Mouse (Mus musculus) cerebellum, adult 18-20 months (tissue): ENCODE results near the gene Rngtt.
"Not testable (repeated sequence)": the region's sequence is repeated elsewhere in the genome, so short reads cannot be mapped to it uniquely, and the experiment has no call there.

Experiments used
- DNase-seq, 2 experiments: peaks; one replicate each; pipeline ENCODE4 v3.0.0; 2021

The Rngtt gene

DNA sequence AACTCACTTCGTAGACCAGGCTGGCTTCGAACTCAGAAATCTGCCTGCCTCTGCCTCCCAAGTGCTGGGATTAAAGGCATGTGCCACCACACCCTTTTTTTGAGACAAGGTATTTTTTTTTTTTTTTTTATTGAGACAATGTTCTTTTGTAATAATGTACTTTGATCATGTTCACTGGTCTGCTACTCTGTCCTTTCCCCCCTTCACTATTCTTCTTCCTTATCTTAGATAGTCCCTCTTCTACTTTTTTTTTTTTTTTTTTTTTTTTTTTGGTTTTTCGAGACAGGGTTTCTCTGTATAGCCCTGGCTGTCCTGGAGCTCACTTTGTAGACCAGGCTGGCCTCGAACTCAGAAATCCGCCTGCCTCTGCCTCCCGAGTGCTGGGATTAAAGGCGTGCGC, 4.0 kb downstream of the Rngtt start:
- not testable (repeated sequence) for DNase-seq

DNA sequence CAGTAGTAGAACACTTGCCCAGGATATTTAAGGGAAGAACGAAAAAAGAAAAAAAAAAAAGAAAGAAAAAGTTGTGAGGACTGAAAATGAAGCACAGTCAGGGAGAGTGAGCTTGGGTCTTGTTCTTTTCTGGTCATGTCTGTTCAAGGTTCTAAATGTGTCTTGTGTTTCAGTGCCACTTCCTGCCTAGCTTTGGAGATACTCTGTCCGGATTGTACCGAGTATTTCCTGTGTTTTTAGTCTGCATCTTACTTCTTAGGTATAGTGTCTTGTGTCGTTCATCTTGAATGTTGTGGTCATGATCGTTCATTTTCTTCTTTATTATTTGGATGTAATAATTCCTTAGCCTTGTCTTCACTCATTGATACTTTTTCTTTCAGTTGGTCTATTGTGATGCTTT, 5.7 kb downstream of the Rngtt start:
- no peak for DNase-seq

GRCm38 (mm10) chr4:33331147-33331546, 21.0 kb downstream of the Rngtt start:
- no peak for DNase-seq

DNA sequence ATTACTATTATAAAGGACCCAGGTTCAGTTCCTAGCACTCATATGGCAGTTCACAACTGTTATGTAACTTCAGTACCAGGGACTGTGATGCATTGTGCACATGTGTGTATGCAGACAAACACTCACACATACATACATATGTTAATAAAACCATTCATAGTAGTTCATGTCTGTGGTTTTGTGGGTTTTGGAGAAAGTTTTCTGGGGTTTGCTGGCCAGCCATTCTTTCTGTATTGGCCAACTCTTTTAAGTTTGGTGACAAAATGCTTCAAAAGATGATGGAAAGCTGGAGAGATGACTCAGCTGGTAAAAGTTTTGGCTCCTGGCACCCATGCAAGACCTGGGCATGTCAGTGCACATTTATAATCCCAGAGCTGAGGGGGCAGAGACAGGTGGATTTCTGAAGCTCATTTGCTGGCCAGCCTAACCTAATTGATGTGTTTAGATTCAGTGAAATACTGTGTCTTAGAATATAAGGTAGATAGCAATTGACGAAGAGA, 22.9 kb downstream of the Rngtt start:
- no peak for DNase-seq

DNA sequence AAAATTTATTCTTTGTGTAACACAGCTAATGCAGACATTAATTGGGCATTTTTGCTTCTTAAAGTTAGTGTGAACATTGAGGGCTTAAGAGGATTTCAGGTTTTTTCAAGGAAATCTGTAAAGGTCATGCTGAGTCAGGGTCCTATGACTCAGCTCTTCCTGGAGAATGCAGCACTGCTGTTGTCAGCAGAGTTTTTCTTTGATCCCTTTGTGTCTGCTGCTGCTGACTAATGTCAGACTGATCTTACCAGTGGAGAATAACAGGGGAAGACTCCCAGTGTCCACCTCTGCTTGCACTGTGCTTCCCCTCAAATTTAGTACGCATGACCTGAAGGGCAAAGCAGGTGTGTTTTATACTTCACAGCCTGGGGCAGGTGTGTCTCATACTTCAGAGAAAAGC, 27.9 kb downstream of the Rngtt start:
- DNase-seq: no peak

- no peak for DNase-seq
Measured at GRCm38 (mm10) chr4:33342877-33343731, 33.0 kb downstream of the Rngtt start.

DNA sequence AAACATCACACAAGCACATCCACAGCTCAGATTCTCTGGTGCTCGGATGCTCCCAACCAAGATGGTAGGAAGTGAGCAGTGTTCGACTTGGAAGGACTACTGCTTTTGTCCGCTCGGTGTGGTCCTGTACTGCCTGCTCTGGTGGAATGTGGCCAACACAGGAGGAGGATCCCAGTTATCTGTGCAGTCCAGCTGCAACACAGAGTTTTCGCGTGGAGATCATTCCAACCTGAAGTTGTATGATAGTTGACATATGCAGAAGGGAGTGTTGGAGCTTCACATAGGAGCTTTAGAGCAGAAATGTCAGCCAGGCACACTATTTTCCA, 33.6 kb downstream of the Rngtt start:
- no peak for DNase-seq

- DNase-seq: no peak
Measured at GRCm38 (mm10) chr4:33363451-33363850, 53.3 kb downstream of the Rngtt start.

GRCm38 (mm10) chr4:33374916-33375315, 64.8 kb downstream of the Rngtt start:
- DNase-seq: no peak

- no peak for DNase-seq
Measured at GRCm38 (mm10) chr4:33377642-33378041, 67.5 kb downstream of the Rngtt start.

- no peak for DNase-seq
Measured at GRCm38 (mm10) chr4:33378894-33379293, 68.8 kb downstream of the Rngtt start.

DNA sequence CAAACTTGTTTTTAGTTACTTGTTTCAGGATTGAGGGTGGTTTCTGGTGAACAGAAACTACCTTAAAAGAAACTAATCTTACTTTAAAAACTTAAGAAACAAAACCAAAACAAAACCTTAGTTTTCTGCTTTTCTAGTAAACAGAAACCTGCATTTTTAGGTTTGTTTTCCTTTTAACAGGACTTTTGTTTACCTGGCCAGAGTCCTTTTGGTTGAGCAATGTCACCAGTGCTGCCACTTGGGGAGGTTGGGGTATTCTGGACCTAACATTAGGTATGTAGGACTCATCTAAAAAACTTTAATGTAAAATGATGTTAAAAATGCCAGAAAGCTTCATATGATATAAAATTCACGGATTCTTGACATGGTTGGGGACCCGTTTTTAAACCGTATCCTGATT, 78.8 kb downstream of the Rngtt start:
- no peak for DNase-seq

DNA sequence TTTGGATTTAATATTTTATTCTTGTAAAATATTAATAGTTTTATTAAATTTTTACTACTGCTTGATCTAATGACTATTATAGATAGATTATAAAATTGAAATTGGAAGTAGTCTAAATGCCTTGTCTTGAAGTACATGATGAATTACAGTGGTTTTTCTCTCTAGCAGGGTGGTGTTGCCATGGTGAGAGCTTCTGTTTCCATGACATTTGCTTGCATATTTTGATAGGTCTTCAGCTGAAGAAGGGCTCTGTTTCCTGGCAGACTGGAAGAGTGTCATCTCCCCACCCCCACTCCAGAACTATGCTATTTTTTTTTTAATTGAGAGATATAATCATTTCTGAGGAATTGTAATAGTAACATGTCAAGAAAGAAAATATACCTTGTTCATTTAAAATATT, 80.5 kb downstream of the Rngtt start:
- no peak for DNase-seq

GRCm38 (mm10) chr4:33393437-33393836, 83.3 kb downstream of the Rngtt start:
- DNase-seq: peak; percentile 36 to 41

- peak; percentile 86 to 88 for DNase-seq
Measured at GRCm38 (mm10) chr4:33396222-33397176, 86.4 kb downstream of the Rngtt start.

DNA sequence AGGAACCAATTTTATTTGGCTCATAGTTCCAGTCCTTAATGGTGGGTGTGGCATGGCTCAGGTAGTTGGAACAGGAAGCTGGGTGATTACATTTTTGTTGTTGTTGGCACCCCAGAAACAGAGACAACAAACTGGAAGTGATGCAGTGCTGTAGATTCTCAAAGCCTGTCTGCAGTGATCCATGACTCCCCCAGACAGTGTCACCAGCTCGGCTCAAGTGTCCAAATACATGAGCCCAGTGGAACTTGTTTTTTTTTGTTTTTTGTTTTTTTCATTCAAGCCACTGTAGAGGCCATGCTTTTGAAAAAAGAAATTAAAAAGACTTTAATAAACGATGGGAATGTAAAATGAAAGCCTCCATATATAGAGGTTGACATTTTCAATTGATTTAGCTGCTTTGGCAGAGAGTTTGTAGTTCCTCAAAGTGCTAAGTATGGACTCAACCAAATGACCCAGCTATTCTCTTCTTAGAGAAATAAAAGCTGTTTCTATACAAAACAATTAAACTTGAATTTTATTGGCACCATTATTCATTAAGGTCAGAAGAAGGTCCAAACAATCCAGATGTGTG, 95.7 kb downstream of the Rngtt start:
- DNase-seq: no peak

DNA sequence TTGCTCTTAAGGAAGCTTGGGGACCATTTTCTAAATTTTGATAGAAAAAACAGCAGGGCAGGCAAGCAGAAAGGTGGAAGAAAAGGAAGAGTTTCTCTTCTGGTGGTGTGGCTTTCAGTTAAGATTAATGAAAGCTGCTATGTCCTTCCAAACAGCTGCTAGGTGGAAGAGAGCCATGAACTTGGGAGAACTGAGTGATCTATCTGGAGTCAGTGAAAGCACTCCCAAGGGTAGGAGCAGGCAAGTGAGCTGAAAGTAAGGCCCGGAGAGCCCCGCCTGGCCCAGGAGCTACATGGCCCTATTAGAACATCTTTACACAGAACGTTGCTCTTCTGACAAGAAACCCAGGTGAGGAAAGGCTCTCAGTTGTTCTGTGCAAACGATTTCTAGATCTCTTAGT, 103.7 kb downstream of the Rngtt start:
- no peak for DNase-seq

DNA sequence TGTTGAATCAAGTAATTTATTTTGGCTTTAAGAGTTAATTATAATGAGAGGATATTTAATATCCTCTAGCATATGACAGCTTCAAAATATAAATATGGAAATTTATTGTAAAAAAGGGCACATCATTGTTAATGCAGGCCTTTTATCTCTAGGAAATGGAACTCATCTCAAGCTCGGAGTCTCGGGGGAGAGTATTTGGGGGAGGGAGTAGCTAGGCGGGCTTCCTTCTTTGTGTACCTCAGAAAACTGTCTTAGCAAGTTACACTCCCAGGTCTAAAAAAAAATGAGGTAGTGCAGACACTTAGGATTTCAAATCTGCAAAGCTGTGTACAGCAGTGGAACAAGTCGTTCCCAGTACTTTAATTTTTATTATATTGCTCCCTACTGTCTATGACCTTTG, 104.7 kb downstream of the Rngtt start:
- no peak for DNase-seq

DNA sequence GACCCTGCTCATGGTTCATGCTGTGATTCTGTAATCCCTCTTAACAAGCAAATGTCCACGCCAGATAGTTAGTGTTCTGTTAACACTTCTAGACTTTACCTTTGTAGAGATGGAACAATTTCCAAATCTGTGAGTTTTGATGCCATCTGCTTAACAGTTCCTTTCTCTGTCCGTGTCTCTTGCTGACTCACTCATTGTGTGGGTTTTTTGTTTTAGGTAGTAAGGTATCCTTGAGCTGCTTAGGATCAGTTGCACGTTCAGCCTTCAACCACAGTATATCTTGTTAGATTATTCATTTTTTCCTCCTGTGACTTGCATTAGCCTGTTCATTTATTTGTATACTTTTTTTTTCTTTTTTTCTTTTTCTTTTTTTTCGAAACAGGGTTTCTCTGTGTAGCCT, 107.3 kb downstream of the Rngtt start:
- no peak for DNase-seq

GRCm38 (mm10) chr4:33419644-33420043, 109.5 kb downstream of the Rngtt start:
- DNase-seq: no peak

GRCm38 (mm10) chr4:33428856-33429255, 118.7 kb downstream of the Rngtt start:
- no peak for DNase-seq

DNA sequence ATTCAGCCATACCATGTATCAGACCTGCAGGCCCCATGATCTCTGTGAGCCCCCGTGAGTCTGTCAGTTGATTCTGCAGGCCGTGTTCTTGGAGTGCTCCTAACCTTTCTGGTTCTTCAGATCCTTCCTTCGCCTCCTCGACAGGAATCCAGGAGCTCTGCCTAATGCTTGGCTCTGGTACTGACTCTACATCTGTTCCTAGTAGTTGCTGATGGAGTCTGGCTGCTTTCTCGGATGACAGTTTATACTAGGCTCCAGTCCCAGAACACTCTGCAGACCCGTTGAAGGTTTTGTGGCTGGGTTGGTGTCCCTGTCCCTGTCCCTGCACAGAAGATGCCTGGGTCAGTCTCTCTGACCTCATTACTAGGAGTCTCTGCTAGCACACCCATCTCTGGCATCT, 131.8 kb downstream of the Rngtt start:
- peak in 1 of 2 experiments; percentile 18 for DNase-seq

GRCm38 (mm10) chr4:33446265-33446664, 136.2 kb downstream of the Rngtt start:
- no peak for DNase-seq
